Mouse (Mus musculus) erythroblast, embryonic 14.5 days (primary cell): ENCODE measurements around the gene Nol10. TPM values are rescaled to one million over a fixed set of nuclear protein-coding genes. Genes with fewer than 3 reads are reported as not detected.

Experiments used
- H3K27me3 ChIP-seq: 2 replicates; pipeline ENCODE4 v1.6.1; 2012; ENCODE audit warnings: inconsistent platforms; ENCODE audit not compliant: control insufficient read depth
- H3K36me3 ChIP-seq: 2 replicates; pipeline ENCODE4 v1.6.1; 2012; ENCODE audit warnings: mild to moderate bottlenecking, inconsistent platforms; ENCODE audit not compliant: control insufficient read depth
- H3K4me1 ChIP-seq: 2 replicates; pipeline ENCODE4 v1.6.1; 2012; ENCODE audit warnings: inconsistent platforms; ENCODE audit not compliant: control insufficient read depth
- H3K4me3 ChIP-seq: replicated peaks from 2 replicates; pipeline ENCODE3; 2012; ENCODE audit warnings: moderate library complexity, mild to moderate bottlenecking, inconsistent platforms
- H3K9me3 ChIP-seq: 2 replicates; pipeline ENCODE4 v1.6.1; 2012; ENCODE audit warnings: low read length, inconsistent platforms, mixed read lengths; ENCODE audit not compliant: control insufficient read depth
- GATA1 ChIP-seq: IDR thresholded peaks from 2 replicates; pipeline ENCODE4 v1.6.1; 2012; ENCODE audit warnings: low read length, inconsistent platforms, mixed read lengths
- TAL1 ChIP-seq: IDR thresholded peaks from 3 replicates; pipeline ENCODE4 v1.6.1; 2012; ENCODE audit warnings: low read length, inconsistent platforms, mixed read lengths
- polyA plus RNA-seq: library from polyadenylated mRNA; stranded (reverse); fragments of >175 nt; gene quantifications from 2 replicates; pipeline ENCODE4 v1.2.3, GENCODE M21; 2012

Gene Nol10
- polyA plus RNA-seq, 1 experiment, result 0.21 TPM

- H3K4me3 ChIP-seq, result no peak overlapping the region
- no peaks in the 10 kb centered on the region for H3K4me1 ChIP-seq
- TF ChIP-seq GATA1 (no peak), TAL1 (no peak)
- H3K27me3 ChIP-seq, result no peaks in the 10 kb centered on the region
- H3K36me3 ChIP-seq, result peaks cover 91% of the 10 kb centered on the region
- no peaks in the 10 kb centered on the region for H3K9me3 ChIP-seq
These were observed 10.7 kb downstream of the Nol10 start for GRCm38 (mm10) chr12:17358981-17359380.

- Histone ChIP-seq H3K4me1 (no peaks in the 10 kb centered on the region), H3K36me3 (peaks cover 88% of the 10 kb centered on the region), H3K9me3 (no peaks in the 10 kb centered on the region), H3K27me3 (no peaks in the 10 kb centered on the region), H3K4me3 (no peak overlapping the region)
- TF ChIP-seq TAL1, result no peak
- no peak for TF ChIP-seq GATA1
These were observed 11.8 kb downstream of the Nol10 start for GRCm38 (mm10) chr12:17360104-17360503.

- no peaks in the 10 kb centered on the region for H3K4me1 ChIP-seq
- no peak overlapping the region for H3K4me3 ChIP-seq
- H3K27me3 ChIP-seq, result no peaks in the 10 kb centered on the region
- H3K36me3 ChIP-seq, result peaks cover 88% of the 10 kb centered on the region
- no peaks in the 10 kb centered on the region for H3K9me3 ChIP-seq
- TF ChIP-seq TAL1 (no peak), GATA1 (no peak)
These were observed 12.4 kb downstream of the Nol10 start for GRCm38 (mm10) chr12:17360650-17361049.

GRCm38 (mm10) chr12:17362316-17362715 is 14.1 kb downstream of the Nol10 start:
- no peaks in the 10 kb centered on the region for H3K27me3 ChIP-seq
- TF ChIP-seq GATA1, result no peak
- no peak for TF ChIP-seq TAL1
- H3K4me3 ChIP-seq, result no peak overlapping the region
- H3K36me3 ChIP-seq, result peaks cover 88% of the 10 kb centered on the region
- H3K4me1 ChIP-seq, result no peaks in the 10 kb centered on the region
- H3K9me3 ChIP-seq, result no peaks in the 10 kb centered on the region

GRCm38 (mm10) chr12:17366981-17367380 is 18.7 kb downstream of the Nol10 start:
- TF ChIP-seq GATA1 (no peak), TAL1 (no peak)
- H3K9me3 ChIP-seq, result no peaks in the 10 kb centered on the region
- H3K36me3 ChIP-seq, result peaks cover 85% of the 10 kb centered on the region
- H3K27me3 ChIP-seq, result no peaks in the 10 kb centered on the region
- no peaks in the 10 kb centered on the region for H3K4me1 ChIP-seq
- H3K4me3 ChIP-seq, result no peak overlapping the region

- no peak overlapping the region for H3K4me3 ChIP-seq
- H3K4me1 ChIP-seq, result no peaks in the 10 kb centered on the region
- TF ChIP-seq GATA1 (no peak), TAL1 (no peak)
- no peaks in the 10 kb centered on the region for H3K27me3 ChIP-seq
- no peaks in the 10 kb centered on the region for H3K9me3 ChIP-seq
- H3K36me3 ChIP-seq, result peaks cover 85% of the 10 kb centered on the region
These were observed 20.9 kb downstream of the Nol10 start for GRCm38 (mm10) chr12:17369111-17369510.

- peaks cover 85% of the 10 kb centered on the region for H3K36me3 ChIP-seq
- no peaks in the 10 kb centered on the region for H3K27me3 ChIP-seq
- H3K4me3 ChIP-seq, result no peak overlapping the region
- H3K4me1 ChIP-seq, result no peaks in the 10 kb centered on the region
- H3K9me3 ChIP-seq, result no peaks in the 10 kb centered on the region
- TF ChIP-seq TAL1 (no peak), GATA1 (no peak)
These were observed 21.5 kb downstream of the Nol10 start for GRCm38 (mm10) chr12:17369551-17370325.

GRCm38 (mm10) chr12:17371589-17372235 is 23.5 kb downstream of the Nol10 start:
- Histone ChIP-seq H3K27me3 (no peaks in the 10 kb centered on the region), H3K36me3 (peaks cover 92% of the 10 kb centered on the region), H3K9me3 (no peaks in the 10 kb centered on the region), H3K4me3 (no peak overlapping the region), H3K4me1 (peaks cover 5% of the 10 kb centered on the region)
- TF ChIP-seq TAL1 (no peak), GATA1 (no peak)

GRCm38 (mm10) chr12:17372696-17373095 is 24.4 kb downstream of the Nol10 start:
- Histone ChIP-seq H3K4me1 (peaks cover 5% of the 10 kb centered on the region), H3K27me3 (no peaks in the 10 kb centered on the region), H3K36me3 (peaks cover 92% of the 10 kb centered on the region), H3K4me3 (no peak overlapping the region), H3K9me3 (no peaks in the 10 kb centered on the region)
- TF ChIP-seq GATA1, result no peak
- TF ChIP-seq TAL1, result no peak
